Mouse (Mus musculus): ENCODE measurements around the gene Wdfy2. TPM values are rescaled to one million over a fixed set of nuclear protein-coding genes. Genes with fewer than 3 reads are reported as not detected.
A peak's percentile ranks its signal among the peaks of the same experiment; 100 is the strongest.

Wdfy2 gene
- polyA plus RNA-seq, 1 experiment from 2014 or later = 2.4 TPM

DNA sequence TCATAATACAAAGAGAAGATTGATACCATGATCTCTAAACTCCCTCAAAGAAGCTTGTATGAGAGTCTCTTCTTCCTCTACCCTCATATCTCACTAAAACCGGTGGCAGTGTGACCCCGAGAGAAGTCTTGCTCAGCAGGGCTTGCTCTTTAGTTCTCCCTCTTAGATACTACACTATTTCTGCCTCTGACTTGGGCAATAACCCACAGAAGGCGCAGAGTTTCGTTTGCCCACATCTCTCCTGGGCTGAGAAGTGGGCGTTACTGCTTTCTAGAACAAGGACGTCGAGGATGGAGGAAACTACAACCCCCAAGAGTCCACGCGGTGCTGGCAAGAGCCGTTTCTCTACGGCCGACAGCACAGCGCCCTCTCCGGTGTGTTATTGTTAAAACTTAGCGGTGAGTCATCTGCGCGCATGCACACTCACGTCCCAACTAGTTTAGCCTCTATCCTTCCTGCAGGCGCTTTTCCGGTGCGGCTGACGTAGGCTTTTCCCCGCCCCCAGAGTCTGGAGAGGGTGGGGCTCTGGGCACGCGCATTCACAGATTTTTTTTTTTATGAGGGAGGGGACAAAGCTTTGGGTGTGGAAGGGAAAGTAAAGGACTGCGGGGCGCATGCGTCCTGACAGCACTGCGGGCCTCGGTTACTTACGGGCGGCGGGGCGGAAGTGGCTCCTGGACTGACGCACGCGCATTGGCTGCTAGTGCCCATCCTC lies 395 bp upstream of the Wdfy2 start:
- Histone ChIP-seq H3K27me3 (ENCODE audit: control insufficient read depth, insufficient read depth, low read length) (no peaks in the 10 kb centered on the region), H3K9me3 (ENCODE audit: control insufficient read depth, low read length) (no peaks in the 10 kb centered on the region), H3K9ac (ENCODE audit: low read length) (peak overlapping the region; percentile 51), H3K36me3 (ENCODE audit: control insufficient read depth, insufficient read depth, low read length) (no peaks in the 10 kb centered on the region), H3K4me1 (replicated peaks; ENCODE audit: control insufficient read depth, insufficient read depth) (no peaks in the 10 kb centered on the region), H3K4me2 (replicated peaks; ENCODE audit: low read depth) (peak overlapping the region; percentile 51), H3K27ac (replicated peaks) (no peak overlapping the region), H3K4me3 (ENCODE audit: low read depth, low read length) (peak overlapping the region; percentile 86)
- WGBS = under 1% methylated on average over 36 of the region's 37 CpGs
- peak; percentile 99 for DNase-seq (ENCODE audit: low spot score)
- peak; percentile 98 for ATAC-seq (ENCODE audit: low FRiP score, low TSS enrichment)
- TF ChIP-seq CTCF (IDR thresholded peaks at IDR 0.05; ENCODE audit: low read depth) = peak; percentile 98
- peak; percentile 65 for TF ChIP-seq EP300 (optimal IDR thresholded peaks at IDR 0.05)

GRCm38 (mm10) chr14:62838336-62838735 lies 858 bp downstream of the Wdfy2 start:
- Histone ChIP-seq H3K27ac (replicated peaks) (peak overlapping the region; percentile 74), H3K4me3 (ENCODE audit: low read depth, low read length) (peak overlapping the region; percentile 86), H3K4me2 (replicated peaks; ENCODE audit: low read depth) (peak overlapping the region; percentile 85), H3K4me1 (replicated peaks; ENCODE audit: control insufficient read depth, insufficient read depth) (0 out of 2 replicates have a peak, but pooled peaks cover 2% of the 10 kb centered on the region), H3K36me3 (ENCODE audit: control insufficient read depth, insufficient read depth, low read length) (no peaks in the 10 kb centered on the region), H3K9ac (ENCODE audit: low read length) (peak overlapping the region; percentile 72), H3K27me3 (ENCODE audit: control insufficient read depth, insufficient read depth, low read length) (no peaks in the 10 kb centered on the region), H3K9me3 (ENCODE audit: control insufficient read depth, low read length) (no peaks in the 10 kb centered on the region)
- TF ChIP-seq CTCF (IDR thresholded peaks at IDR 0.05; ENCODE audit: low read depth) = no peak
- no peak for TF ChIP-seq EP300 (optimal IDR thresholded peaks at IDR 0.05)
- 10% methylated on average over 9 of the region's 9 CpGs for WGBS
- ATAC-seq (ENCODE audit: low FRiP score, low TSS enrichment) = no peak
- no peak for DNase-seq (ENCODE audit: low spot score)

DNA sequence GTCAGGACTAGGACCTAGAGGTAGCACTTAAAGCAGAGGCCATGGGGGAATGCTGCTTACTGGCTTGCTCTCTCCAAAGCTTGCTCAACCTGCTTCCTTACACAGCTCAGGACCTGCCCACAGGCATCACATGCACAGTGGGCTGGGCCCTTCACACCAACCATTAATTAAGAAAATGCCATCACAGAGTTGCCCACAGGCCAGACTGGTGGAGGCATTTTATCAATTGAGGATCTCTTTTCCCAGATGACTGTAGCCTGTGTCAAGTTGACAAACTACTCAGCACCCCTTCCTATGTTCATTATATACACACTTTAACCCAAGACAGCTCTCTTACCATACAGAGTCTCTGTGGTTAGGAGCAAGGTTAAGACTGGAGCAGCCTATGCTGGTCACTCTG lies 4.2 kb downstream of the Wdfy2 start:
- H3K4me1 ChIP-seq (replicated peaks; ENCODE audit: control insufficient read depth, insufficient read depth) = 0 out of 2 replicates have a peak, but pooled peaks cover 2% of the 10 kb centered on the region
- H3K9me3 ChIP-seq (ENCODE audit: control insufficient read depth, low read length) = no peaks in the 10 kb centered on the region
- H3K4me2 ChIP-seq (replicated peaks; ENCODE audit: low read depth) = no peak overlapping the region
- no peak overlapping the region for H3K4me3 ChIP-seq (ENCODE audit: low read depth, low read length)
- no peak overlapping the region for H3K9ac ChIP-seq (ENCODE audit: low read length)
- DNase-seq (ENCODE audit: low spot score) (no peak), ATAC-seq (ENCODE audit: low FRiP score, low TSS enrichment) (no peak)
- H3K27ac ChIP-seq (replicated peaks) = no peak overlapping the region
- no peaks in the 10 kb centered on the region for H3K27me3 ChIP-seq (ENCODE audit: control insufficient read depth, insufficient read depth, low read length)
- no peak for TF ChIP-seq CTCF (IDR thresholded peaks at IDR 0.05; ENCODE audit: low read depth)
- no peak for TF ChIP-seq EP300 (optimal IDR thresholded peaks at IDR 0.05)
- no peaks in the 10 kb centered on the region for H3K36me3 ChIP-seq (ENCODE audit: control insufficient read depth, insufficient read depth, low read length)

- H3K4me1 ChIP-seq (replicated peaks; ENCODE audit: control insufficient read depth, insufficient read depth) = 0 out of 2 replicates have a peak, but pooled peaks cover 2% of the 10 kb centered on the region
- no peak for ATAC-seq (ENCODE audit: low FRiP score, low TSS enrichment)
- H3K4me2 ChIP-seq (replicated peaks; ENCODE audit: low read depth) = no peak overlapping the region
- no peak for TF ChIP-seq CTCF (IDR thresholded peaks at IDR 0.05; ENCODE audit: low read depth)
- H3K9me3 ChIP-seq (ENCODE audit: control insufficient read depth, low read length) = no peaks in the 10 kb centered on the region
- no peaks in the 10 kb centered on the region for H3K36me3 ChIP-seq (ENCODE audit: control insufficient read depth, insufficient read depth, low read length)
- H3K4me3 ChIP-seq (ENCODE audit: low read depth, low read length) = no peak overlapping the region
- H3K27me3 ChIP-seq (ENCODE audit: control insufficient read depth, insufficient read depth, low read length) = no peaks in the 10 kb centered on the region
- H3K27ac ChIP-seq (replicated peaks) = no peak overlapping the region
- H3K9ac ChIP-seq (ENCODE audit: low read length) = no peak overlapping the region
- DNase-seq (ENCODE audit: low spot score) = no peak
Measured at GRCm38 (mm10) chr14:62842495-62842894, 5.0 kb downstream of the Wdfy2 start.

- no peaks in the 10 kb centered on the region for H3K27me3 ChIP-seq (ENCODE audit: control insufficient read depth, insufficient read depth, low read length)
- no peak overlapping the region for H3K27ac ChIP-seq (replicated peaks)
- DNase-seq (ENCODE audit: low spot score) = no peak
- no peaks in the 10 kb centered on the region for H3K9me3 ChIP-seq (ENCODE audit: control insufficient read depth, low read length)
- 0 out of 2 replicates have a peak, but pooled peaks have one; percentile 31 for ATAC-seq (ENCODE audit: low FRiP score, low TSS enrichment)
- H3K36me3 ChIP-seq (ENCODE audit: control insufficient read depth, insufficient read depth, low read length) = no peaks in the 10 kb centered on the region
- H3K4me1 ChIP-seq (replicated peaks; ENCODE audit: control insufficient read depth, insufficient read depth) = 0 out of 2 replicates have a peak, but pooled peaks cover 2% of the 10 kb centered on the region
- H3K9ac ChIP-seq (ENCODE audit: low read length) = no peak overlapping the region
- TF ChIP-seq CTCF (IDR thresholded peaks at IDR 0.05; ENCODE audit: low read depth) = no peak
- TF ChIP-seq EP300 (optimal IDR thresholded peaks at IDR 0.05) = no peak
- no peak overlapping the region for H3K4me2 ChIP-seq (replicated peaks; ENCODE audit: low read depth)
- 77% methylated on average over 2 of the region's 2 CpGs for WGBS
- H3K4me3 ChIP-seq (ENCODE audit: low read depth, low read length) = no peak overlapping the region
Measured at GRCm38 (mm10) chr14:62842976-62843375, 5.5 kb downstream of the Wdfy2 start.

DNA sequence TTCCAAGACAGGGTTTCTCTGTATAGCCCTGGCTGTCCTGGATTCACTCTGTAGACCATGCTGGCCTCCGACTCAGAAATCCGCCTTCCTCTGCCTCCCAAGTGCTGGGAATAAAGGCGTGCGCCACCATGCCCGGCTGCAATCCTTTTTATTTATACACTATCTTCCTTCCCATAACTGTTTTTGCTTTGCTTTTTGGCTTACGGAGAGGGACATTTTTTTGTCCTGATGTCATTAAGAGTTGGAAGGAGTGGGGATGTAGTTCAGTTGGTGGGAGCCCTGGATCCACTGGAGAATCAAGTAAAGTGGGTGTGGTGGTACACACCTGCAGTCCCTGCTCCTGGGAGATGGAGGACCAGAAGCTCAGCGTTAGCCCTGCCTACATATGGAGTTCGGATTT lies 6.7 kb downstream of the Wdfy2 start:
- 0 out of 2 replicates have a peak, but pooled peaks cover 2% of the 10 kb centered on the region for H3K4me1 ChIP-seq (replicated peaks; ENCODE audit: control insufficient read depth, insufficient read depth)
- no peak for DNase-seq (ENCODE audit: low spot score)
- H3K4me2 ChIP-seq (replicated peaks; ENCODE audit: low read depth) = no peak overlapping the region
- TF ChIP-seq CTCF (IDR thresholded peaks at IDR 0.05; ENCODE audit: low read depth) = no peak
- no peak for TF ChIP-seq EP300 (optimal IDR thresholded peaks at IDR 0.05)
- H3K4me3 ChIP-seq (ENCODE audit: low read depth, low read length) = no peak overlapping the region
- no peaks in the 10 kb centered on the region for H3K27me3 ChIP-seq (ENCODE audit: control insufficient read depth, insufficient read depth, low read length)
- H3K9me3 ChIP-seq (ENCODE audit: control insufficient read depth, low read length) = no peaks in the 10 kb centered on the region
- no peak for ATAC-seq (ENCODE audit: low FRiP score, low TSS enrichment)
- H3K36me3 ChIP-seq (ENCODE audit: control insufficient read depth, insufficient read depth, low read length) = no peaks in the 10 kb centered on the region
- WGBS = 51% methylated on average over 8 of the region's 8 CpGs
- H3K9ac ChIP-seq (ENCODE audit: low read length) = no peak overlapping the region
- H3K27ac ChIP-seq (replicated peaks) = peak overlapping the region; percentile 61
